Mouse (Mus musculus) hindbrain, embryonic 14.5 days (tissue): ENCODE results near the gene Pus7l. TPM values are rescaled to one million over a fixed set of nuclear protein-coding genes. Genes with fewer than 3 reads are reported as not detected.

Source experiments
- ATAC-seq: fragments of 200-750 bp; cut with Nextera tagmentation; 2 replicates; pipeline ENCODE4 v1.8.0; 2017; ENCODE audit warnings: moderate number of reproducible peaks, mild to moderate bottlenecking, moderate TSS enrichment, moderate library complexity; ENCODE audit not compliant: low FRiP score
- DNase-seq: peaks from one replicate; pipeline ENCODE4 v3.0.0-alpha.2; 2015; ENCODE audit warnings: low spot score
- H3K27ac ChIP-seq: fragments of 300-500 bp; sonication (generic); 2 replicates; pipeline ENCODE4 v1.5.1; 2014; ENCODE audit warnings: mild to moderate bottlenecking, moderate library complexity
- H3K27me3 ChIP-seq: fragments of 300-500 bp; sonication (generic); 2 replicates; pipeline ENCODE4 v1.6.1; 2014; ENCODE audit warnings: mild to moderate bottlenecking, low read length, mixed read lengths; ENCODE audit not compliant: control insufficient read depth, insufficient read depth
- H3K36me3 ChIP-seq: fragments of 300-500 bp; sonication (generic); replicated peaks from 2 replicates; pipeline ENCODE4 v1.6.1; 2014; ENCODE audit not compliant: control insufficient read depth, insufficient read depth
- H3K4me1 ChIP-seq: fragments of 300-500 bp; sonication (generic); replicated peaks from 2 replicates; pipeline ENCODE4 v1.6.1; 2014; ENCODE audit warnings: antibody characterized with exemption, low read length, mixed read lengths; ENCODE audit not compliant: control insufficient read depth, insufficient read depth
- H3K4me2 ChIP-seq: fragments of 300-500 bp; sonication (generic); replicated peaks from 2 replicates; pipeline ENCODE4 v1.6.1; 2014; ENCODE audit warnings: mild to moderate bottlenecking, moderate library complexity
- H3K4me3 ChIP-seq: fragments of 300-500 bp; sonication (generic); replicated peaks from 2 replicates; pipeline ENCODE4 v1.5.1; 2014; ENCODE audit warnings: mild to moderate bottlenecking, low read length
- H3K9ac ChIP-seq: fragments of 300-500 bp; sonication (generic); 2 replicates; pipeline ENCODE4 v1.6.1; 2014
- H3K9me3 ChIP-seq: fragments of 300-500 bp; sonication (generic); 2 replicates; pipeline ENCODE4 v1.6.1; 2016; ENCODE audit warnings: low read length; ENCODE audit not compliant: control insufficient read depth
- WGBS: fragments of 180-500 bp; shearing (Covaris S2); extraction: QIAGEN DNeasy Blood & Tissue Kit; methylation state at CpG from one replicate; pipeline ENCODE4 v1.1.7; 2014; 5-methylcytosine and 5-hydroxymethylcytosine counted together
- polyA plus RNA-seq: library from polyadenylated mRNA; unstranded; fragments of >200 nt; fragmentation: Nextera tagmentation; extraction: Ambion mirVana; gene quantifications from 2 replicates; pipeline ENCODE4 v1.2.1, GENCODE M21; 2014

Pus7l gene
- polyA plus RNA-seq, 1 experiment from 2014 or later: 6.5 TPM

GRCm38 (mm10) chr15:94523251-94523650 lies 20.1 kb downstream of the Pus7l start:
- DNase-seq: no peak
- H3K4me1 ChIP-seq: no peaks in the 10 kb centered on the region
- no peak overlapping the region for H3K4me3 ChIP-seq
- H3K4me2 ChIP-seq: no peak overlapping the region
- H3K9me3 ChIP-seq: no peaks in the 10 kb centered on the region
- no peak for ATAC-seq
- no peak overlapping the region for H3K9ac ChIP-seq
- H3K36me3 ChIP-seq: 0 out of 2 replicates have a peak, but pooled peaks cover 6% of the 10 kb centered on the region
- 89% methylated on average over 28 of the region's 28 CpGs for WGBS
- H3K27me3 ChIP-seq: no peaks in the 10 kb centered on the region
- no peak overlapping the region for H3K27ac ChIP-seq

- H3K27ac ChIP-seq: no peak overlapping the region
- WGBS: 77% methylated on average over 5 of the region's 5 CpGs
- DNase-seq (no peak), ATAC-seq (no peak)
- H3K9ac ChIP-seq: no peak overlapping the region
- no peaks in the 10 kb centered on the region for H3K4me1 ChIP-seq
- 0 out of 2 replicates have a peak, but pooled peaks cover 6% of the 10 kb centered on the region for H3K36me3 ChIP-seq
- H3K27me3 ChIP-seq: no peaks in the 10 kb centered on the region
- H3K4me3 ChIP-seq: no peak overlapping the region
- no peak overlapping the region for H3K4me2 ChIP-seq
- no peaks in the 10 kb centered on the region for H3K9me3 ChIP-seq
Measured at GRCm38 (mm10) chr15:94520959-94521358, 22.4 kb downstream of the Pus7l start.

GRCm38 (mm10) chr15:94520205-94520900 lies 23.0 kb downstream of the Pus7l start:
- DNase-seq (peak; percentile 93), ATAC-seq (no peak)
- Histone ChIP-seq H3K9ac (no peak overlapping the region), H3K4me2 (no peak overlapping the region), H3K4me1 (no peaks in the 10 kb centered on the region), H3K27ac (no peak overlapping the region), H3K36me3 (0 out of 2 replicates have a peak, but pooled peaks cover 6% of the 10 kb centered on the region), H3K4me3 (no peak overlapping the region), H3K27me3 (no peaks in the 10 kb centered on the region), H3K9me3 (no peaks in the 10 kb centered on the region)
- 47% methylated on average over 9 of the region's 9 CpGs for WGBS

- ATAC-seq (no peak), DNase-seq (no peak)
- no peak overlapping the region for H3K9ac ChIP-seq
- H3K9me3 ChIP-seq: no peaks in the 10 kb centered on the region
- no peaks in the 10 kb centered on the region for H3K4me1 ChIP-seq
- 77% methylated on average over 16 of the region's 16 CpGs for WGBS
- no peak overlapping the region for H3K4me3 ChIP-seq
- no peak overlapping the region for H3K27ac ChIP-seq
- H3K36me3 ChIP-seq: 0 out of 2 replicates have a peak, but pooled peaks cover 3% of the 10 kb centered on the region
- no peaks in the 10 kb centered on the region for H3K27me3 ChIP-seq
- no peak overlapping the region for H3K4me2 ChIP-seq
Measured at GRCm38 (mm10) chr15:94517913-94518491, 25.3 kb downstream of the Pus7l start.

- DNase-seq: peak; percentile 30
- WGBS: 56% methylated on average over 12 of the region's 12 CpGs
- H3K9ac ChIP-seq: no peak overlapping the region
- H3K4me2 ChIP-seq: no peak overlapping the region
- H3K4me1 ChIP-seq: no peaks in the 10 kb centered on the region
- no peaks in the 10 kb centered on the region for H3K36me3 ChIP-seq
- no peak; the same call in 1 of the 2 replicates for ATAC-seq
- H3K9me3 ChIP-seq: no peaks in the 10 kb centered on the region
- no peaks in the 10 kb centered on the region for H3K27me3 ChIP-seq
- no peak overlapping the region for H3K4me3 ChIP-seq
- H3K27ac ChIP-seq: no peak overlapping the region
Measured at GRCm38 (mm10) chr15:94503451-94504215, 39.7 kb downstream of the Pus7l start.

GRCm38 (mm10) chr15:94499260-94499659 lies 44.1 kb downstream of the Pus7l start:
- H3K4me1 ChIP-seq: no peaks in the 10 kb centered on the region
- no peak overlapping the region for H3K27ac ChIP-seq
- H3K27me3 ChIP-seq: no peaks in the 10 kb centered on the region
- WGBS: 93% methylated on average over 1 of the region's 1 CpGs
- H3K9ac ChIP-seq: no peak overlapping the region
- no peak overlapping the region for H3K4me2 ChIP-seq
- ATAC-seq (no peak), DNase-seq (no peak)
- no peak overlapping the region for H3K4me3 ChIP-seq
- no peaks in the 10 kb centered on the region for H3K36me3 ChIP-seq
- H3K9me3 ChIP-seq: no peaks in the 10 kb centered on the region

- H3K4me3 ChIP-seq: no peak overlapping the region
- H3K9me3 ChIP-seq: no peaks in the 10 kb centered on the region
- 78% methylated on average over 10 of the region's 10 CpGs for WGBS
- no peaks in the 10 kb centered on the region for H3K36me3 ChIP-seq
- H3K27ac ChIP-seq: no peak overlapping the region
- no peaks in the 10 kb centered on the region for H3K27me3 ChIP-seq
- no peak for DNase-seq
- H3K9ac ChIP-seq: no peak overlapping the region
- H3K4me2 ChIP-seq: no peak overlapping the region
- no peak for ATAC-seq
- H3K4me1 ChIP-seq: no peaks in the 10 kb centered on the region
Measured at GRCm38 (mm10) chr15:94495936-94496335, 47.4 kb downstream of the Pus7l start.

GRCm38 (mm10) chr15:94494445-94494844 lies 48.9 kb downstream of the Pus7l start:
- ATAC-seq (no peak), DNase-seq (no peak)
- H3K9me3 ChIP-seq: no peaks in the 10 kb centered on the region
- H3K27ac ChIP-seq: no peak overlapping the region
- H3K4me3 ChIP-seq: no peak overlapping the region
- no peaks in the 10 kb centered on the region for H3K4me1 ChIP-seq
- H3K27me3 ChIP-seq: no peaks in the 10 kb centered on the region
- no peak overlapping the region for H3K4me2 ChIP-seq
- H3K36me3 ChIP-seq: no peaks in the 10 kb centered on the region
- no peak overlapping the region for H3K9ac ChIP-seq
- WGBS: 97% methylated on average over 1 of the region's 1 CpGs

GRCm38 (mm10) chr15:94489433-94489832 lies 53.9 kb downstream of the Pus7l start:
- Histone ChIP-seq H3K36me3 (no peaks in the 10 kb centered on the region), H3K27me3 (no peaks in the 10 kb centered on the region), H3K4me2 (no peak overlapping the region), H3K4me3 (no peak overlapping the region), H3K9me3 (no peaks in the 10 kb centered on the region), H3K27ac (no peak overlapping the region), H3K9ac (no peak overlapping the region), H3K4me1 (no peaks in the 10 kb centered on the region)
- WGBS: 92% methylated on average over 2 of the region's 2 CpGs
- DNase-seq (no peak), ATAC-seq (no peak)
